Mouse (Mus musculus) heart, postnatal 36 days (tissue): Measurements from ENCODE around the gene Trim25. TPM values are rescaled to one million over a fixed set of nuclear protein-coding genes. Genes with fewer than 3 reads are reported as not detected.

Experiments
- DNase-seq, 2 experiments: peaks; one replicate each; pipeline ENCODE4 v3.0.0; 2021 to 2022
- intact Hi-C: fragments of 180-260 bp; cut with DNase I; formaldehyde crosslinking; loops from one replicate; pipeline ENCODE4 v1.15.1; 2025
- total RNA-seq, 2 experiments: library from RNA; stranded (reverse); gene quantifications; 2 replicates each; pipeline ENCODE4 v1.2.3; 2021

Trim25 gene
- total RNA-seq, 2 experiments from 2014 or later, result 23.1 to 27.3 TPM

DNA sequence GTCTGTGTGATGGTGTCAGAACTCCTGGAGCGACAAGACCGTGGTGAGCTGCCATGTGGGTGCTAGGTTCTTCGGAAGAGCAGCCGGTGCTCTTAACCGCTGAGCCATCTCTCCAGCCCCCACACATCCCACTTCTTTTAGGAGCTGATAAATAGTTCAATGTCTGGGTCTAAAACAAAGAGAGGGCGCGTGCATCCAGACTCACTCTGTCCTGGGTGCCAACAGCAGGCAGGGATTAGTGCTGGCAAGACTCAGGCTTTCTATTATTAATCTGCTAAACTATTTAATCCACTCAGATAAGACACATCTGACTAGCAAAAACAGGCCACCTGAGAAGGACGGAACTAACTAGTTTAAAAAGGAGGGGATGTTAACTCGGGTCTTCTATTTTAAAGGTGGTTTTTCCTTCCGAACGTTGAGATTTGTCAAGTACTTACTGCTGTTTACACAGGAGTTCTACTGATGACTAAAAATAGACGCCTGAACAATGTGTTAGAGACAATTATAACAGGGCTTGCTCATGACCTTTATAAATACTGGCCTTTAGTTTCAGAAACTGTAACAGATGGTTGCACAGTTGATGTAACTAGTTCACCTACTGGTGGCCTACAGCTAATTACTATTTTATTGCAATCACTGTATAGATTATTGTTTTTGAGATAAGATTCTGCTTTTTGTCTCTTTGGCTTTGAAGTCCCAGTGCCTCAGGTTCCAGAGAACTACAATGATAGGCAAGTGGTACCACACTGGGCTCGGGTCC is 56.9 kb downstream of the Trim25 start:
- intact Hi-C loops, result no loop called here
- DNase-seq, result peak in 1 of 2 experiments; percentile 39

DNA sequence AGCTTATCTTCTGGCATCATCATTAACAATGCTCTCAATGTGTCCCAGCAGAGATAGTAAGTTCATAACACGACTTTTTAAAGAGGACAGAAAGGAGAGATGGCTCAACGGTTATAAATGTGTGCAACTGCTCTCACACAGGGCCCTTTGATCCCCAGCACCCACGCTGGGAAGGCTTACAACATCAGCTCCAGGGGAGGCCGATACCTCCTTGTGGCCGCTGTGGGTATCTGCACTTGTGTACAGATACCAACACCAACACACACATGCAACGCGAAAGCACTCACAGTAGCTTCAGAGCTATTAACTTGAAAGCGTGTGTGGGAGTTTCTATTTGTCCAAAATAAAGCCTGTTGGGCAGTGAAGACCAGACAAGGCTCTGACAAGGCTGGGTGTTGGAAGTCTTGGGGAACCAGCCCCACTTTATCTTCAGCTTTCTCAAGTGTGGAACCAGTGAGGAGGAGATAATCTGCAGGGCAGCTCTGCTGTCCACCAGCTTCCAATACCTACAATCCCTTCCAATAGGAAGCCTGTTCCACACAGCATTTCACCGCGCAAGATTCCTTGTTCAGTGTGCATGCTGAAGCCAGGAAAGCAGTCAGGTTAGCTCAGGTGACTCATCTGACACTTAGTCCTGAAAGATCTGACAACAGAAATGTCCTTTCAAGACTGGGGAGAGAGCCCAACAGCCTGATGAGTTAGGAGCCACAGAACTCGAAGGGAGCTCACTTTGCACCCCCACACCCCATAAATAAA is 59.5 kb downstream of the Trim25 start:
- intact Hi-C loops, result no loop called here
- DNase-seq, result no peak

DNA sequence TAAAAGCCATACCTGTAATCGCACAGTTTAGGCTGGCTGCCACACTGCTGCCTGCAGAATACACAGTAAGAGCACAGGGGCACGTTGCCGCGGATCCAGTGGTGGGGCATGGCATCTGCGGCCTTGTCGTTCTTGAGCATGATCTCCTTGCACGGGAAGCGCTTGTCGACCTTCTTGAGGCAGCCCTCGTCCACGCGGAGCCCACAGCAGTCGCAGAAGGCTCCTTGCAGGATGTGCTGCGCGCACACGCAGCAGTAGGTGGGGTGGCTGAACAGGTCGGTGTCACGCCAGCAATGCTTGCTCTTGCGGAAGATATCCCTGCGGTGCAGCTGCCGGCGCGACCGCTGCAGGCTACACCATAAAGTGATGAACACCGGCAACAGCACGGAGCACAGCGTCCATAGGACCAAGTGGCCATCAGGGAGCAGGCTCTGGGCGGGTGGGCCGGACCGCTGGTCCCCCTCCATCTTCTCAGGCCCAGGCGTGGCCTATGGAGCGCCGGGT is 60.8 kb downstream of the Trim25 start:
- intact Hi-C loops, result no loop called here

DNA sequence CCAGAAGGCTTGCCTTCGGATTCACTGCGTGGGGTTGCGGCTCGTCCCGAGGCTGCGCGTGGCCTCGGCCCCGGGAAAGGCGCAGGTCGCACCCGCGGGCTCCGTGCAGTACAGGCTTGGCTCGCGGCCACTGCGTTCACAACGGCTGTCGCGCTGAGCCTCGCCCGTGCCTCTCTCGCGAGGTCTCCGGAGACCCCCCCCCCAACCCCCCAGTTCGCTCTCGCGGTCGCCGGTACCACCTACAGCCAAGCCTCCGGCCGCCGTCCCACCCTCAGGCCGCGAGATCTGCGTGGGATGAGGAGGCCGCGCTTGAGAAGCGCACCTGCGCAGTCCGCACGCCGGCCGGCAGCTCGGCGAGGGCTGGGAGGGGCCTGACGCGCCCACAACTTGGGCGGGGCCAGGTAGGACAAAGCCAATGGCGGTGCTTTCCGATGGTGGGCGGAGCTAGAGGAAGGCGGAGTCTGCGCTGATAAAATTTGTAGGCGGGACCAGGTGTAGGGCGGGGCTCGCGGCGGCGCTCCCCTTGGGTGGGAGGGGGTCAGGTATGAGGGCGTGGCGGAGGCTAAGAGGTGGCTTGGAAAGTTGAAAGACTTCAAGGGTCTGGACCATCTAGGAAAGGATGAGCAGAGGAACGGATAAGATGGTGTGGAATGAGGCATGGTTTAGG is 61.4 kb downstream of the Trim25 start:
- DNase-seq, result peak; percentile 85 to 88
- intact Hi-C loops, result no loop called here

More for the DNA sequence above, 60.8 kb downstream of the Trim25 start:
- DNase-seq, result no peak

DNA sequence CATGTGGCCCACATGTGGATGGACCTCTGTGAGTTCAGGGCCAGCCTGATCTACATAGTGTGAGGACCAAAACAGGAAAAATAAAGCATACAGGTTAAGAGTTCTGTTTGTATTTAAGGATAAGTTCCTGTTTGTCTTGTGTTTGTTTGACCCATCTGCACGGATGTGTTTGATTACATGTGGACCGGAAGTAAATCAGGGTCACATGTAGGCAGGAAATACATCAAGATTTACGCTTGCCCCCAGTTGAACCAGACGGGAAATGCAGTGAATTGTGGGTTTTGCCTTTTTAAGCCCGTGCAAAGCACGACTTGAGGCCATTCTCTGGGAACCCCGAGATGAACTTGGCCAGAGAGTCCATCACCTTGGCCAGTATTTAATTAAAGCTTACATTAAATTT is 62.2 kb downstream of the Trim25 start:
- intact Hi-C loops, result no loop called here
- no peak for DNase-seq

DNA sequence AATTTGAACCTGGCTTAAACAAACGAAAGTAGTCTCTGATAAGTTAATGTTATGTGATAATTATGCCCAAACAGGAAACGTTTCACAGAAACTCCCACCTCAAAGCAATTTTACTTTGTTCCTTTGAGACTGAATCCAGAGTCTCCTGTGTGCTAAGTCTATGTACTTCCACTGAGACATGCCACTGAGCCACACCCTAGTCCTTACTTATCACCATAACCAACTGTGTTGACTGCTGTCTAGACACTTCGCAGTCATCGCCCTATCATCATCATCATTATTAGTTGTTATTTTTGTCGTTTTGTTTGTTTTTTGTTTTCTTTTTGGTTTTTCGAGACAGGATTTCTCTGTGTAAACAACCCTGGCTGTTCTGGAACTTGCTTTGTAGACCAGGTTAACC is 65.1 kb downstream of the Trim25 start:
- intact Hi-C loops, result no loop called here

DNA sequence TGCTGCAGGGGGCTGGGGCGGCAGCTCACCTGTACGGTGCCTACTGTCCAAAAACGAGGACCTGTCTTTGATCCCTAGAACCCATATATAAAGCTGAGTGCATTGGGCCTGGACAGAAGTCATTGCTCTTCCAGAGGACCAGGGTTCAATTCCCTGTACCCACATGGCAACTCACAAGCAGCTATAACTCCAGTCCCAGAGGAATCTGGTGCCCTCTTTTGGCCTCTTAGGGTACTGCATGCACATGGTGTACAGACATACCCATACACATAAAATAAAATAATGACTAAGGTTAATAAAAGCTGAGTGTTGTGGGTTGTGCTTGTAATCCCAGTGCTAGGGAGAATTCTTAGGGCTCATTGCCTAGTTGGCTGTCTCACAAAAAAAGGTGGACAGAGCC is 66.1 kb downstream of the Trim25 start:
- intact Hi-C loops, result no loop called here
- DNase-seq, result no peak

More for the DNA sequence above, 65.1 kb downstream of the Trim25 start:
- DNase-seq, result no peak

DNA sequence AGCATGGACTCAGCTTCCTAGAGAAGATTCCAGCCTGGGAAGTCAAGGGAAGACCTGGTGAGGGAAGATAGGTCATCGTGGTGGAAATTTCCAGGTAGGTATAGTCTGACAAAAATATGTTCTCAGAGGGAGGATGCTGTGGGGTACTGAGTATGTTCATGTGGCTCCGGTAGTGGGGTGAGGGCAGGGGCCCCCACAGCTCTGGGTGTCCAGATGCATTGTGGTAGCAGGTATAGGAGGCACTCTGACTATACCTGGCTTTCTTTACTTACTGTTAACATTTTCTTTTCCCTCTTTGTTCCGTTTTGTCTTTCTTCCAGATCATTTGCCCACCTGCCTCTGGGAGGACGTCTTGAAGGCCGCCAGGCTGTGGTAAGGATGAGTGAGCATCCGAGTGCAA is 67.0 kb downstream of the Trim25 start:
- DNase-seq, result no peak
- intact Hi-C loops, result no loop called here

DNA sequence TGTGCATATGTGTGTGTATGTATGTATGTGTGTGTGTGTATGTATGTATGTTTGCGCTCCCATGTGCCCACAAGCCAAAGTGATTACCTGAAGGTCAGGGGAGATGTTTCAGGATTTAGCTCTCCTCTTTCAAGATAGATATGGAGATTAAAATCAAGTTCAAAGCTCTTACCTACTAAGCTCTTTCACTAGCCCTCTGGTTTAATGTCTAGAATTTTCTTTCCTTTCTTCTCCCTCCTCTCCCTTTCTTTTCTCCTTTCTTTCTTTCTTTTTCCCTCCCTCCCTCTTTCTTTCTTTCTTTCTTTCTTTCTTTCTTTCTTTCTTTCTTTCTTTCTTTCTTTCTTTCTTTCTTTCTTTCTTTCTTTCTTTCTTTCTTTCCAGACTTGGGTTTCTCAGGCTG is 67.6 kb downstream of the Trim25 start, which contains the start of gene Dgke:
Dgke (minus strand) TSS at position 101 of the 400 bp plus-strand sequence.
- intact Hi-C loops, result no loop called here
- DNase-seq, result no peak

DNA sequence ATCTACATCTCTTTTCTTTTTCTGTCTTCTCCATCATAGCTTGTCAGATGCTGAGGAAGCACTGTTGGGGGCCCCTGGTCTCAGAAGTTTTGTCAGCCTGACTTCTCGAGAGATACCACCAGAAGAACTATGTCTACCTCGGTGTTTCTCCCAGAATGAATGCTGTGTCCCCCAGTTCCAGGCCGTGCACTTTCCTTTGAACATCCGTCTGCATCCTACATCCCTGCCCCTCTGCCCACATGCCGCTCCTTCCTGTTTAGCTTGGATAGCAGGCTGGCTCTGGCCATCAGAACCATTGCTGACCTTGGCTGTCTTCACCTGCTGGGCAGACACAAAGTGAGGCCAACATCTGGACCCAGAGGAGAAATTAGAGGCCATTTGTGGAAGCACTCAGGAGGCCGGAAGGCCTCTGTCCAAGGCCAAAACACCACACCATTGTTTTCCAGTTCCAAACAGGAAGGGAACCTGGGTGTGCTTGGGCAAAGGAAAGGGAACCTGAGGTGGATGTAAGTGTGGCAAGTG is 68.2 kb downstream of the Trim25 start:
- intact Hi-C loops, result no loop called here
- DNase-seq, result peak in 1 of 2 experiments; percentile 34

DNA sequence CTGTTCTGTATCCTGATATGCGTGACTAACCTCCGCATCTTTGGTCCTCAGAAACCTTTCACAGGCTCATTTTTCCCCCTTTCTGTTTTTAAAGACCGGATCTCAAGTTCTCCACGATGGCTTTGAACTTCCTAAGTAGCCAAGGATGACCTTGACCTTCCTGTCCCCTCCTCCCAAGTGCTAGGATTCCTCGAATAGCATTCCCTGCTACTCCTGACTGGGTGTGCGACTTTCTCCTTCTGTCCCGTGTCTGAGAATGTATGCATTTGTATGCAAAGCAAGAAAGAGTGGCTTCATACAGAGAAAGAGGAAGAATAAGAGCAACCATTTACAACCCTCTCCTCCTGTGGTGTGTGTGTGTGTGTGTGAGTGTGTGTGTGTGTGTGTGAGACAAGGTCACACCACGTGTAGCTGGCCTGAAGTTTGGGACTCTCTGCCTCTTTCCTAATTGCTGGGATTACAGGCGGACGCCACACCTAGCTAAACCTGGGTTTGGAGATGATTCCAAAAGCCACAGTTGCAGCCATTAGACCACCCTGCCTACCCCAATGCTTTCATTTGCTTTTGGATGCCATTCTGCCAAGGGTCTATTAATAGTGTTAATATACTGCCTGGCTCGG is 68.8 kb downstream of the Trim25 start:
- DNase-seq, result no peak
- intact Hi-C loops, result loop anchor here (2.0 kb wide), 2 partner anchors 69 to 79 kb away; partner anchors contain the start of gene Trim25

DNA sequence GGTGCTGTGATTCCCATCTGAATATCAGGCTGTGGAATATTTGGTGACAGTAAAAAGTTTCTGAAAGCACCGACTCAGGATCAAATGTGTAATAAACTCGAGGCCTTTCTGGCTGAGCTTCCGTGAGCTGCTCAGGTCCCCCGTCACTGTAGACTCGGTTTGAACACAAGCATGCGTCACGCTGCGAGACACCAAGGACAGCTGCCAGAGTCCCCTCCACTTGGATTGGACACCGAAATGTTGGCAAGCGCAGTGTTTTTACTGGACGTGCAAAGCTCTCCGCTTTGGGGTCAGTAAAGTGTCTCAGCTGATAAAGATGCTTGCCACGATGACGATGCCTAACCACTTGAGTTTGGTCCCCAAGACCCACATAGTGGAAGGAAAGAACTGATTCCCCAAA is 69.5 kb downstream of the Trim25 start:
- intact Hi-C loops, result loop anchor here (2.0 kb wide), 2 partner anchors 70 to 80 kb away; partner anchors contain the start of gene Trim25
- peak; percentile 39 to 64 for DNase-seq

DNA sequence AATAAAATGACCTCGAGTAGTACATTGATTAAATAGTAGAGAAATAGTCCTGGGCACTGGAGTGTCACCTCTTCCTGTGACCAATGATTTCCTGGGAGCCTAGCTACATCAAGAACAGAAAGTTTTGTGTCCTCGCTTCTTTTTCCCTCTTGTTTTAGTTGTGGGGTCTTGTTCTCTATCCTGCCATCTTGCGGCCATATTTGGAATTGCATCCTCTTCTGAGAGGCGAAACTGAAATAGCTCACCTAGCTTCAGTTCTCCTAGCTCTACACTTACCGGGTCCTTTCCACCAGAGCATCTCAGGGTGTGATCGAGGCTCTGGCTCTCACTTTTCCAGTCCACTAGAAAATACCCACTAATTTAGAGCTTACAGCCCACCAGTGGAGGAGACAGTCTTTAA is 70.1 kb downstream of the Trim25 start:
- intact Hi-C loops, result loop anchor here (2.0 kb wide), 2 partner anchors 71 to 81 kb away; partner anchors contain the start of gene Trim25
- peak; percentile 74 to 76 for DNase-seq

Other genes starting within 250 kb of the Trim25 start
- gene Akap1, start 134.8 kb upstream of the Trim25 start, total RNA-seq, result 100 to 1,000 TPM; 117 to 139 TPM
- gene Scpep1, start 43.9 kb upstream of the Trim25 start, total RNA-seq, result 10 to 100 TPM; 19.2 to 21.7 TPM
- not detected for gene Elobl, start 32.4 kb upstream of the Trim25 start, total RNA-seq
- 1 to 10 TPM; 4.9 TPM for gene Coil, start 29.1 kb upstream of the Trim25 start, total RNA-seq
- 10 to 100 TPM in 1 of 2 experiments, 1 to 10 TPM in 1; 10.0 to 14.3 TPM for gene Dgke, start 67.5 kb downstream of the Trim25 start, total RNA-seq
- not detected for gene Gm525, start 74.5 kb downstream of the Trim25 start, total RNA-seq